In genomic region chr5:25751552-25751951, GRCm38 (mm10) we compare ENCODE assay signal across 12 mouse cellular contexts. TPM values are rescaled to one million over a fixed set of nuclear protein-coding genes. Genes with fewer than 3 reads are reported as not detected.
DNase-seq lines count a peak whose midpoint lies in the region; ATAC-seq and TF ChIP-seq lines count a peak whose summit lies in the region.
"Had no signal": no experiment of that assay in that cellular context is flagged by ENCODE, and none has a peak within 500 bp of the region (broad histone marks: within the 10 kb centered on the region; RNA-seq: fewer than 3 reads in every experiment).

No protein-coding gene starts in this region.

- TF ChIP-seq CTCF in testis, adult 2 months (IDR thresholded peaks at IDR 0.05; ENCODE audit: control insufficient read depth, insufficient read depth, insufficient replicate concordance, low read depth, low read length), result no peak

- no peak for DNase-seq in cerebellum, postnatal 36 days
- no peak for DNase-seq in heart, adult 8-10 months (ENCODE audit: low spot score)
- DNase-seq in testis, postnatal 14 days (ENCODE audit: low spot score), result no peak
- no peak for DNase-seq in thymus, postnatal 25 days
- DNase-seq in spleen, postnatal 36 days (ENCODE audit: low spot score in 2 of 2), result no peak
- DNase-seq: liver, postnatal 0 days had no signal

- H3K27me3 ChIP-seq in heart, embryonic 14.5 days (ENCODE audit: control insufficient read depth, insufficient read depth, low read length), result no peaks in the 10 kb centered on the region
- H3K27me3 ChIP-seq in testis, adult 2 months (ENCODE audit: control insufficient read depth, insufficient read depth, low read length), result no peaks in the 10 kb centered on the region
- H3K27me3 ChIP-seq: embryonic facial prominence, embryonic 13.5 days had no signal

- no peak overlapping the region for H3K4me2 ChIP-seq in heart, embryonic 14.5 days (ENCODE audit: low read length)
- H3K4me2 ChIP-seq: embryonic facial prominence, embryonic 13.5 days had no signal

- peak overlapping the region; percentile 61 to 77 for H3K27ac ChIP-seq in heart, embryonic 14.5 days (replicated peaks in 1 of 2; ENCODE audit: control insufficient read depth in 1 of 2, insufficient read depth in 1 of 2, low read depth in 2 of 2, low read length in 2 of 2)
- 0 out of 2 replicates have a peak overlapping the region, but pooled peaks have one; percentile 12 for H3K27ac ChIP-seq in testis, adult 2 months (ENCODE audit: control insufficient read depth, insufficient read depth, low read depth, low read length)
- H3K27ac ChIP-seq: embryonic facial prominence, embryonic 13.5 days; hindbrain, postnatal 0 days had no signal

- H3K4me3 ChIP-seq in heart, embryonic 14.5 days (ENCODE audit: control insufficient read depth in 1 of 2, insufficient read depth in 1 of 2, low read depth in 1 of 2, low read length in 2 of 2), result no peak overlapping the region
- no peak overlapping the region for H3K4me3 ChIP-seq in testis, adult 2 months (ENCODE audit: control insufficient read depth, low read depth, low read length)
- H3K4me3 ChIP-seq: embryonic facial prominence, embryonic 13.5 days had no signal

- H3K4me1 ChIP-seq in heart, embryonic 14.5 days (ENCODE audit: control insufficient read depth in 2 of 2, insufficient read depth in 2 of 2, low read length in 2 of 2), result peaks cover 26 to 52% of the 10 kb centered on the region in 2 experiments
- peaks cover 2% of the 10 kb centered on the region; the same call in 1 of the 2 replicates for H3K4me1 ChIP-seq in testis, adult 2 months (ENCODE audit: control insufficient read depth, insufficient read depth, low read length)

- no peaks in the 10 kb centered on the region for H3K9me3 ChIP-seq in heart, embryonic 14.5 days (ENCODE audit: control insufficient read depth, low read length)
- H3K9me3 ChIP-seq: embryonic facial prominence, embryonic 13.5 days had no signal

- no peaks in the 10 kb centered on the region for H3K36me3 ChIP-seq in heart, embryonic 14.5 days (ENCODE audit: control insufficient read depth, insufficient read depth, low read length)
- no peaks in the 10 kb centered on the region for H3K36me3 ChIP-seq in testis, adult 2 months (ENCODE audit: control insufficient read depth, insufficient read depth, low read length)
- H3K36me3 ChIP-seq: embryonic facial prominence, embryonic 13.5 days had no signal

- H3K9ac ChIP-seq in heart, embryonic 14.5 days (ENCODE audit: low read length), result no peak overlapping the region
- H3K9ac ChIP-seq: embryonic facial prominence, embryonic 13.5 days; liver, postnatal 0 days had no signal

- no peak for TF ChIP-seq POLR2A in testis, adult 2 months (IDR thresholded peaks at IDR 0.05; ENCODE audit: control insufficient read depth, low read depth, low read length)

- ATAC-seq in cerebellum, adult (ENCODE audit: insufficient number of reproducible peaks, low FRiP score, low TSS enrichment), result 0 out of 2 replicates have a peak, but pooled peaks have one; percentile 9
- ATAC-seq in heart, embryonic 14.5 days (ENCODE audit: insufficient number of reproducible peaks, insufficient read depth, low FRiP score, low read depth), result no peak
- ATAC-seq: hindbrain, postnatal 0 days; liver, postnatal 0 days; midbrain, embryonic 16.5 days had no signal

RNA-seq across cellular contexts. Expression of gene Actr3b, which starts 8.2 kb away (rescaled TPM):
- 40.5 and 43.7 TPM in 2 replicates for polyA plus RNA-seq in heart, embryonic 14.5 days (2014; fragmentation: Nextera tagmentation; extraction: Ambion mirVana)
- 10 to 100 TPM; 41.0 to 62.7 (median 51.3) TPM for total RNA-seq in heart, adult 8-10 months (2022)
- 1.7 and 2.0 TPM in 2 replicates for polyA plus RNA-seq in testis, adult 2 months (2012; rRNA removed)

RNA-seq across cellular contexts. Expression of gene Xrcc2, which starts 45.9 kb away (rescaled TPM):
- polyA plus RNA-seq in heart, embryonic 14.5 days (2014; fragmentation: Nextera tagmentation; extraction: Ambion mirVana), result 8.1 and 9.0 TPM in 2 replicates
- 1 to 10 TPM; 4.8 to 6.3 (median 5.8) TPM for total RNA-seq in heart, adult 8-10 months (2022)
- polyA plus RNA-seq in testis, adult 2 months (2012; rRNA removed), result 16.2 and 17.7 TPM in 2 replicates

Comparison
In these comparisons a context has a peak if more than half of its experiments do, and no peak if none do; other contexts are left out.
1. RNA of gene Actr3b, which starts 8.2 kb away (polyA plus RNA-seq): 40.5 to 43.7 TPM in heart, embryonic 14.5 days; 1.7 to 2.0 TPM in testis, adult 2 months; every median in the first group is over 10 times any median in the second.